Mouse (Mus musculus) E14TG2a.4 (cell line): ENCODE data around the gene Immp2l.

Experiments
- CTCF ChIP-seq: conservative IDR thresholded peaks from 2 replicates; pipeline ENCODE4 v1.5.1; 2014; ENCODE audit warnings: low read length
- POU5F1 ChIP-seq: IDR thresholded peaks from 2 replicates; pipeline ENCODE4 v1.6.1; 2014; ENCODE audit warnings: low read length, borderline replicate concordance

DNA sequence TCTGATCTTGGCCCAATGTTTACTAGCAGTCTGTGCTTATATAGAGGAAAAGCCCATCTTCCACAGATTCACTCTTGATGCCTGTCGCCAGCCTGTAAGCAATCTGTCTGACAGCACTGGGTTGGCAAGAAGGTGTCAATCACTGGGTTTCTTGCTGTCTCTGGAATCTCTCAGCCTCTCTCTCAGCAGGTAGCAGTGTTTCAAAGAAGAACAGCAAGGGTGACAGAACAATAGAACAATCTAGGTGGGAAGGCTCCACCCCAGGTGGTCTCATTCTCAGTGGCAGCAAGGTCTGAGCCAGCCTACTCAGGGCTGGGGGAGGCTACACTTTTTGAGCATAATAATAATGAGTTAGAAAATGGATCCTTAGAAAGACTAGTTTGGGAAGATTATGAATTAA is 693.1 kb downstream of the Immp2l start:
- TF ChIP-seq POU5F1 (no peak), CTCF (no peak)
